Mouse (Mus musculus) cerebellum, adult 2 months (tissue): Measurements from ENCODE around the gene Mpv17. TPM values are rescaled to one million over a fixed set of nuclear protein-coding genes. Genes with fewer than 3 reads are reported as not detected.

Experiments
- DNase-seq, 2 experiments: peaks; one replicate each; pipeline ENCODE4 v3.0.0; 2021
- H3K27ac ChIP-seq: fragments of 200-500 bp; 2 replicates; pipeline ENCODE4 v1.5.1; 2012; ENCODE audit warnings: low read length, control low read depth, inconsistent platforms; ENCODE audit not compliant: insufficient read depth
- H3K27me3 ChIP-seq: fragments of 200-500 bp; 2 replicates; pipeline ENCODE4 v1.6.1; 2012; ENCODE audit warnings: inconsistent platforms, mild to moderate bottlenecking, low read length, moderate library complexity; ENCODE audit not compliant: control insufficient read depth, insufficient read depth
- H3K4me1 ChIP-seq: fragments of 200-500 bp; 2 replicates; pipeline ENCODE4 v1.6.1; 2011; ENCODE audit warnings: low read length; ENCODE audit not compliant: control insufficient read depth, insufficient read depth
- H3K4me3 ChIP-seq: fragments of 200-500 bp; replicated peaks from 2 replicates; pipeline ENCODE3; 2011; ENCODE audit warnings: mild to moderate bottlenecking, low read depth, low read length, control low read depth; ENCODE audit not compliant: insufficient read depth
- CTCF ChIP-seq: fragments of 200-500 bp; IDR thresholded peaks from 2 replicates; pipeline ENCODE4 v1.5.1; 2011; ENCODE audit warnings: low read depth, mild to moderate bottlenecking, control low read depth, low read length, moderate library complexity, borderline replicate concordance; ENCODE audit not compliant: insufficient read depth
- POLR2A ChIP-seq: fragments of 200-500 bp; IDR thresholded peaks from 2 replicates; pipeline ENCODE4 v1.6.1; 2011; ENCODE audit warnings: low read length, control low read depth, borderline replicate concordance; ENCODE audit not compliant: insufficient read depth
- WGBS: fragments of 180-500 bp; shearing (Covaris S2); methylation state at CpG from one replicate; pipeline ENCODE4 v1.1.7; 2018; 5-methylcytosine and 5-hydroxymethylcytosine counted together
- polyA plus RNA-seq: library from polyadenylated mRNA; depleted of rRNA; stranded (reverse); fragments of >200 nt; gene quantifications from 2 replicates; pipeline ENCODE4 v1.2.3, GENCODE M21; 2012

Gene Mpv17
- polyA plus RNA-seq, 1 experiment: 91.1 TPM

DNA sequence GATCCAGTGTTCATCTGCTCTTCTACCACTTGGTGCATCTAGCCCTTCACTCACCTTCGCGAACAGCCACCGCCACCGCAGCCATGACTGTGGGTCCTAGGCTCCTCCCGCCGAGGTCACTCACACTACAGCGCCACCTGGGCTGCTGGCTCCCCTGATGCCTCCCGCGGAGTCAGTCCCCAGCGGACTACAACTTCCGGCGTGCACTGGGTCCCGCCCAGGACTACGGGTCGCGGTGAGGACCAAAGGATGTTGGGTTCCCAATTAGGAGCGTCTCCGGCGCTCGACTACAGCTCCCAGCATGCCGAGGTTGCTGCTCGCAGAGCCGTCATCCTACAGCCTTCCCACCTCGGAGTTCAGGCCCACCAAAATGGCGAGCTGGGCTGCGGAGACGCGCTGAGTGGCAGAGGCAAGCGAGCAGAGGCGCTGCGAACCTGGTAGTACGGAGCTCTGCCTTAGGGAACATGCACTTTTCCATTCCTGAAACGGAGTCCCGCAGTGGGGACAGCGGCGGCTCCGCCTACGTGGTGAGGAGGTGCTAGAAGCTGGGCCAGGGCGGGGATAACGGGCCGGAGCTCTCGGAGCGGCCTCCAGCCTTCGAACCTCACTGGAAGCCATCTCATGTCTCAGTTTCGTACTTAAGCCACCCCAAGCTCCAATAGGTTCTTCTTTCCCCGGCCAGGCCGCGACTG is 39.0 kb upstream of the Mpv17 start, which contains the start of the genes Snx17 and Eif2b4:
Snx17 (plus strand) TSS at position 289 of the 692 bp plus-strand sequence.
Eif2b4 (minus strand) TSS at position 492 of the 692 bp plus-strand sequence.
- peak; percentile 80 for TF ChIP-seq POLR2A
- TF ChIP-seq CTCF: peak; percentile 36; the same call in 1 of the 2 replicates
- peak; percentile 100 for DNase-seq
- under 1% methylated on average over 48 of the region's 48 CpGs for WGBS
- H3K27me3 ChIP-seq: no peaks in the 10 kb centered on the region
- peaks cover 4% of the 10 kb centered on the region; the same call in 1 of the 2 replicates for H3K4me1 ChIP-seq
- H3K4me3 ChIP-seq: peak within 1 kb of the TSS; percentile 90
- H3K27ac ChIP-seq: peak within 1 kb of the TSS; percentile 74

DNA sequence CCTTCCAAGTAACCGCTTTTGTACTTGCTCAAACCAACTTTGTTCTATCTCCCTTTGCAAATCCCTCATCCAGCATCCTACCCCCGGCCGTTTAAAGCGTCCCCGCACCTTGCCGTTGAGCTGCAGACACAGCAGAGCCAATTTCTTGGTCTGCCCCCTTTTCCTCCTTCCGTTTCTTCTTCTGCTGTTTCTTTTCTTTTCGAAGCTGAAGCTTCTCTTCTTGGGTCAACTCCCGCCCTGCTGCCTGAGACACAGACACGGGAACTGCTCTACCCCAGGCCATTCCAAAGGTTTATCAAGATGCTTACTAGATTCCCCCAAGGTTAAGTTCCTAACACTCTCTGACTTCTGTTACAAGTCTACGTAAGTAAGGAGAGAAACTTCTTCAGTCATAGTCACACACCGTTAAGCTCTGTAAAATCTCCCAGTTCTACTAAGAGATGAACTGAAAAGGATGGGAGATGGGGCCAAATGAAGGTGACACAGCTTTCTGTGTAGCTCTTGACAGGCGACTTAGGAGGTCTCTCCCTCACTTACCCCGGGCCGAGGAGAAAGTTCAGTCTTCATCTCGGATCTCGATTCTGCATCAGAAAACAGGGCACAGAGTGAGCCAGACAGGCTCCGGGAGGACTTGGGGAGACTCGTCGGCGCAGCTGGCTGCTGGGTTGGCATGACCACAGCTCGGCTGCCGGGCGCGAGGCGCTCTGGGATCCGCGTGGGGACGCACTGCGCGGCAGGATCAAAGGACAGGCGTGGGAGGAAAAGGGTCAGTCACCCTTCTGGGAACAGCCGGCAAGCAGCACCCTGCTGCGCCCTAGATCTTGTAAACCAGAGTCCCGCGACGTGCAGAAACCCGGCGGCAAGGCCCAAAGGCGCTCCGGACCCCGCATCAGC is 38.2 kb upstream of the Mpv17 start:
- WGBS: 11% methylated on average over 42 of the region's 42 CpGs
- Histone ChIP-seq H3K4me3 (peak overlapping the region; percentile 90), H3K27ac (peak overlapping the region; percentile 74), H3K27me3 (no peaks in the 10 kb centered on the region), H3K4me1 (peaks cover 4% of the 10 kb centered on the region; the same call in 1 of the 2 replicates)
- no peak for DNase-seq
- no peak for TF ChIP-seq POLR2A
- no peak for TF ChIP-seq CTCF

DNA sequence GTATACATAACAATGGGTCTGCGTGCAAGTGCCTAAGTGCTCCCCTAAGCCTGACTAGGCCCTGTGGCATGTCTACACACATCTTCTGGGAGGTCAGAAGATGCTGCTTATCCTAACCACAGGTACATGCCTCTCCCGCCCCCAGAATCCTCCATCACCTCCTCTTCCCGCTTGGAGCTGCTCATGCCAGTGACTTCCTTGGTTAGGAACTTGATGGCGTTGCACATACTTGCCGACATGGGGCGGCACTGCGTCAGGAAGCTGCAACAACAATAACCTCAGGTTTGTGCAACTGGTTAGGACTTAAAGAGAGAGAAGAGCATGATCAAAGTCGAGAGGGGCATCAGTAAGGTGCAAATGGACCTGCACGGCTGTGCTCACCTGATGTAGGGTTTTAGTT is 36.1 kb upstream of the Mpv17 start:
- no peak overlapping the region for H3K4me3 ChIP-seq
- no peaks in the 10 kb centered on the region for H3K27me3 ChIP-seq
- WGBS: 89% methylated on average over 9 of the region's 9 CpGs
- DNase-seq: no peak
- peaks cover 4% of the 10 kb centered on the region; the same call in 1 of the 2 replicates for H3K4me1 ChIP-seq
- no peak overlapping the region for H3K27ac ChIP-seq
- TF ChIP-seq POLR2A (no peak), CTCF (no peak)

DNA sequence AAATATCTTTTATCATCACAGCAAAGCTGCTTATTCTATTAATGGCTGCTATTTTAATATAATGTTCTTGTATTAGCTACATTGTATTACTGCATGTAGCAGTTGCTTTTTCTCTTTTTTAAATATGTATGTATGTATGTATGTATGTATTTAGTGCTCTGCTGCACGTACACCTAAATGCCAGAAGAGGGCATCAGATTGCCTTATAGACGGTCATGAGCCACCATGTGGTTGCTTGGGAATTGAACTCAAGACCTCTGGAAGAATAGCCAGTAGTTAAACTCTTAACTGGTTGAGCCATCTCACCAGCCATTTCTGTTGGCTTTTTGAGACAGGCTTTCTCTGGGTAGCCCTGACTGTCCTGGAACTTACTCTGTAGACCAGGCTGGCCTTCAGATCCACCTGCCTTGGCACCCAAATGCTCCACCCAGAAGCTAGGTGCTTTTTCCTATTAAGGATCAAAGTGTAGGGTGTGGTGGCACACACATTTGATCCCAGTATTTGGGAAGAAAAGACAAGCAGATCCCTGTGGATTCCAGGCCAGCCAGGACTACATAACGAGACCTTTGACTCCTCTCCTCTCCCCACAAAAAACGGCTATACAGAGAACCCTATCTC is 34.3 kb upstream of the Mpv17 start:
- no peaks in the 10 kb centered on the region for H3K27me3 ChIP-seq
- peaks cover 4% of the 10 kb centered on the region; the same call in 1 of the 2 replicates for H3K4me1 ChIP-seq
- no peak for DNase-seq
- 70% methylated on average over 4 of the region's 4 CpGs for WGBS
- no peak overlapping the region for H3K27ac ChIP-seq
- TF ChIP-seq CTCF (no peak), POLR2A (no peak)
- no peak overlapping the region for H3K4me3 ChIP-seq

DNA sequence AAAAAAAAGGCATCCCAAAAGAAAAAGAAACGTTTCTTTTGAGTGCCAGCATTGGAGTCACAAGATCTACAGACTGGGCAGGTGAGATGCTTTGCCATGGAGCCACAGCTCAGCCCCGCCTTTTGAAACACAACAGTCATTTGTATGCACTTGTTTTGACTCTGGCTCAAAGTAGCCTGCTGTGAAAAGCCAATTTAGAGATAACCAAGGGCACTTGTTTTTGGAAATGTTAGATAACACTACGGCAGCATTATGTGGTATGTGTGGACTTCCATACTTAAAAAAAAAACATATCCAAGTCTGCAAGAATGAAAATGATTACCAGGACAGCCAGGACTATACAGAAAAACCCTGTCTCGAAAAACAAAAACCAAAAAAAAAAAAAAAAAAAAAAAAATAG is 29.6 kb upstream of the Mpv17 start:
- no peak for DNase-seq
- TF ChIP-seq CTCF (no peak), POLR2A (no peak)
- WGBS: 57% methylated on average over 4 of the region's 4 CpGs

DNA sequence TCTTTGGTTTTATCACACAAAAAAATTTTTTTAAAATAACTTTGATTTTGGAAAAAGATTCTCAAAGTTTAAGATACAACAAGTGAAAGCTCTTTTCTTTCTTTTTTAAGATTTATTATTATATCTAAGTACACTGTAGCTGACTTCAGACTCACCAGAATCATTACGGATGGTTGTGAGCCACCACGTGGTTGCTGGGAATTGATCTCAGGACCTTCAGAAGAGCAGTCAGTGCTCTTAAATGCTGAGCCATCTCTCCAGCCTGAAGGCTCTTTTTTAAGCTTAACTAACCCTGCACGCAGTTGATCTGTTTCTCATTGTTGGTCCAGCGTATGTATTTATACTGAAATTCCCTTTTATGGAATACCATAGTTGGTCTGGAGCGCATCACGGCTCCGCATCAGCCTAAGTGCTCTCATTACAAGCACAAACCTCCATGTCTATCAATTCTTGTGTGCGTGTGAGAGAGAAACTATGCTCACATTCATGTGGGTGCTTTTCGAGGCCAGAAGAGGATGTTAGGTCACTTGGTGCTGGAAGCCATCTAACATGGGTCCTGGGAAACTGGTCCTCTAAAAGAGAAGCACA is 27.2 kb upstream of the Mpv17 start:
- DNase-seq: no peak
- no peak overlapping the region for H3K4me3 ChIP-seq
- H3K27ac ChIP-seq: no peak overlapping the region
- H3K27me3 ChIP-seq: no peaks in the 10 kb centered on the region
- TF ChIP-seq CTCF: no peak
- no peak for TF ChIP-seq POLR2A
- H3K4me1 ChIP-seq: no peaks in the 10 kb centered on the region
- 92% methylated on average over 9 of the region's 9 CpGs for WGBS

More for the DNA sequence above, 29.6 kb upstream of the Mpv17 start:
- Histone ChIP-seq H3K4me1 (no peaks in the 10 kb centered on the region), H3K27ac (no peak overlapping the region), H3K4me3 (no peak overlapping the region), H3K27me3 (no peaks in the 10 kb centered on the region)

DNA sequence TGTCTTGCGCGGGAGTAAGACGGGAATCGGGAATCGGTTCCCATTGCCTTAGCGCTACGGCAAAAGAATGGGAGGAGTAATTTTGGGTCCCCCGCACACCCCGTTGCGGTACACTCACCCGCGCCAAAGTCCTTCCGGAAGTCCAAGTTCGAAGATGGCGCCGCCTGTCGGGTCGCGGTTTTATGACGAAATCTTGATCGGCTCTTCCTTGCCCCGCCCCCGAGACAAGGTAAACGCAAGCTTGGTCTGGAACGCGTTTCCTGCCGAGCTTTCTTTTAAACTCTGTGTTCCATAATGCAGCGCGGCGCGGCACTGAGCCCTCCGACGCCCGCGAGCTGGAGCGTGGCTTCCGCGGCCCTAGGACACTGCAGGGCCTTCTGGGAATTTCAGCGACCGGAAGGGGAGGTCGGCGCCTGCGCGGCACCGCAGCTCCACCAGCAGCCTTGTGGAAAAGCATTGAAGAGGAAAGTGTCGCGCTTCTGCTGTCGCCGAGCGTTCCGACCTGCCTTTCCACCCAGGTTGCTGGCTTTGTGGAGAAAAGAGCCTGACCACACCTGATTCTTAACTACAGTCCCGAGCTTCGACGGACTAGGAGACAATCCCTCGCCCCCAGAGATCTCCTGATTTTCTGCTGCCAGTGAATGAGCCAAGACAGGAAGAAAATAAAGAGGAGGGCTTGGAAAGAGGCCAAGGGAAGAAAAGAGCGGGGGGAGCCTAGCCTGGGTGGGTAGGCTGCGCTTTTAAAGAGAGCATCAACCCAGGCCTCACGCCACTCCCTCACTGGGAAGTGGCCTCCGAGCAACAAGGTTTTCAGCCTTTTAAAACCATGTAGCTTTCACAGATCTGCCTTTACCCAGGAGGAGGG is 25.9 kb upstream of the Mpv17 start, which contains the start of the genes Gm29609 and Gtf3c2:
Gm29609 (minus strand) TSS at position 146 of the 865 bp plus-strand sequence.
Gtf3c2 (minus strand) TSS at position 379 of the 865 bp plus-strand sequence.
- no peak for TF ChIP-seq CTCF
- peak; percentile 90 for TF ChIP-seq POLR2A
- H3K4me3 ChIP-seq: peak within 1 kb of the TSS; percentile 77
- DNase-seq: peak; percentile 96 to 98
- peak within 1 kb of the TSS; percentile 84 for H3K27ac ChIP-seq
- H3K4me1 ChIP-seq: no peaks in the 10 kb centered on the region
- no peaks in the 10 kb centered on the region for H3K27me3 ChIP-seq
- under 1% methylated on average over 59 of the region's 59 CpGs for WGBS
